Mouse (Mus musculus): ENCODE measurements around the gene Prkn.
"Not testable (repeated sequence)": the region's sequence is repeated elsewhere in the genome, so short reads cannot be mapped to it uniquely, and the experiment has no call there.

Prkn gene

GRCm38 (mm10) chr17:11972969-11973787, 1133.0 kb downstream of the Prkn start:
- DNase-seq (ENCODE audit: low read depth in 2 of 2, low spot score in 2 of 2), result no peak

GRCm38 (mm10) chr17:11975062-11975607, 1135.0 kb downstream of the Prkn start:
- no peak for DNase-seq (ENCODE audit: low read depth in 2 of 2, low spot score in 2 of 2)

- DNase-seq (ENCODE audit: low read depth in 2 of 2, low spot score in 2 of 2), result no peak
Observed at GRCm38 (mm10) chr17:11978260-11978821, 1138.2 kb downstream of the Prkn start.

- DNase-seq (ENCODE audit: low read depth in 2 of 2, low spot score in 2 of 2), result no peak
Observed at GRCm38 (mm10) chr17:11981666-11982065, 1141.5 kb downstream of the Prkn start.

- DNase-seq (ENCODE audit: low read depth in 2 of 2, low spot score in 2 of 2), result no peak
Observed at GRCm38 (mm10) chr17:11988110-11988837, 1148.1 kb downstream of the Prkn start.

GRCm38 (mm10) chr17:11989296-11989695, 1149.1 kb downstream of the Prkn start:
- DNase-seq (ENCODE audit: low read depth in 2 of 2, low spot score in 2 of 2), result no peak

GRCm38 (mm10) chr17:11990386-11991087, 1150.4 kb downstream of the Prkn start:
- DNase-seq (ENCODE audit: low read depth in 2 of 2, low spot score in 2 of 2), result no peak

GRCm38 (mm10) chr17:11993249-11993648, 1153.1 kb downstream of the Prkn start:
- DNase-seq (ENCODE audit: low read depth in 2 of 2, low spot score in 2 of 2), result no peak

GRCm38 (mm10) chr17:11994252-11994651, 1154.1 kb downstream of the Prkn start:
- DNase-seq (ENCODE audit: low read depth in 2 of 2, low spot score in 2 of 2), result no peak

GRCm38 (mm10) chr17:11994754-11995153, 1154.6 kb downstream of the Prkn start:
- DNase-seq (ENCODE audit: low read depth in 2 of 2, low spot score in 2 of 2), result not testable (repeated sequence)

- DNase-seq (ENCODE audit: low read depth in 2 of 2, low spot score in 2 of 2), result no peak
Observed at GRCm38 (mm10) chr17:11995522-11995921, 1155.3 kb downstream of the Prkn start.

GRCm38 (mm10) chr17:11996311-11996710, 1156.1 kb downstream of the Prkn start:
- no peak for DNase-seq (ENCODE audit: low read depth in 2 of 2, low spot score in 2 of 2)

- no peak for DNase-seq (ENCODE audit: low read depth in 2 of 2, low spot score in 2 of 2)
Observed at GRCm38 (mm10) chr17:12000285-12000684, 1160.1 kb downstream of the Prkn start.

- no peak for DNase-seq (ENCODE audit: low read depth in 2 of 2, low spot score in 2 of 2)
Observed at GRCm38 (mm10) chr17:12021326-12021725, 1181.1 kb downstream of the Prkn start.

GRCm38 (mm10) chr17:12029362-12029761, 1189.2 kb downstream of the Prkn start:
- no peak for DNase-seq (ENCODE audit: low read depth in 2 of 2, low spot score in 2 of 2)

- no peak for DNase-seq (ENCODE audit: low read depth in 2 of 2, low spot score in 2 of 2)
Observed at GRCm38 (mm10) chr17:12029921-12030461, 1189.8 kb downstream of the Prkn start.

- DNase-seq (ENCODE audit: low read depth in 2 of 2, low spot score in 2 of 2), result no peak
Observed at GRCm38 (mm10) chr17:12030556-12031160, 1190.5 kb downstream of the Prkn start.

- DNase-seq (ENCODE audit: low read depth in 2 of 2, low spot score in 2 of 2), result peak; percentile 20 to 42
Observed at GRCm38 (mm10) chr17:12031203-12031942, 1191.2 kb downstream of the Prkn start.

GRCm38 (mm10) chr17:12032014-12032791, 1192.0 kb downstream of the Prkn start:
- DNase-seq (ENCODE audit: low read depth in 2 of 2, low spot score in 2 of 2), result no peak
